Mouse (Mus musculus) right cerebral cortex, adult 2 months (tissue): Measurements from ENCODE around the gene Oas1d.

Experiments
- DNase-seq, 2 experiments: peaks; one replicate each; pipeline ENCODE4 v3.0.0; 2021 to 2022; ENCODE audit warnings: low spot score in 2 of 2

Oas1d gene

GRCm38 (mm10) chr5:120969703-120970102 is 55.4 kb downstream of the Oas1d start:
- peak in 1 of 2 experiments; percentile 32 for DNase-seq
